Mouse (Mus musculus): ENCODE measurements around the gene Cdc42bpb. TPM values are rescaled to one million over a fixed set of nuclear protein-coding genes. Genes with fewer than 3 reads are reported as not detected.
A peak's percentile ranks its signal among the peaks of the same experiment; 100 is the strongest.

Gene Cdc42bpb
- polyA plus RNA-seq, 2 experiments = 5.3 to 22.5 TPM

DNA sequence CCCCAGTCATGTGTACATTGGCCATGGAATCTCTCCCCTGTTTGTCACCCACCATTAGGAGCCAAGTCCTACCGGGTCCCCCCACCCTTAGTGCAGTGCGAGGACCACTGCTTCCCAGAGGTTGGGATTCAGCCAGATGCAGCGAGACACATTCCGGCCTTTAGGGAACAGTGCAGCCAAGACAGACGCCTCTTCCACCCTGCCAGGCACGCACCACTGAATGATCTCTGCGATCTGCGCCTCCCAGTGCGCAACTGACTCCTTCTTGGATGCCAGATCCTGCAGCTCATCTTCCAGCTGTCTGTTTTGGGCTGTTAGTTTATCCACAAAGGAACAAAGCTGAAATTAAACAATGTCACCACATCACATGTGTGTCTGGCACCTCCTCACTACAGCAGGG lies 59.8 kb downstream of the Cdc42bpb start:
- no peak for TF ChIP-seq CTCF (IDR thresholded peaks at IDR 0.05; ENCODE audit: low read depth)
- no peak for TF ChIP-seq EP300 (IDR thresholded peaks at IDR 0.05; ENCODE audit: low read depth)
- Histone ChIP-seq H3K36me3 (replicated peaks; ENCODE audit: control insufficient read depth, insufficient read depth, low read depth) (no peaks in the 10 kb centered on the region; the same call in 1 of the 2 replicates), H3K4me2 (ENCODE audit: low read depth) (no peak overlapping the region), H3K9me3 (ENCODE audit: control insufficient read depth, low read length) (no peaks in the 10 kb centered on the region), H3K4me3 (ENCODE audit: insufficient read depth in 1 of 2, low read depth in 2 of 2, low read length in 2 of 2) (no peak overlapping the region), H3K4me1 (replicated peaks; ENCODE audit: control insufficient read depth in 2 of 2, insufficient read depth in 2 of 2, low read length in 1 of 2) (no peaks in the 10 kb centered on the region), H3K9ac (replicated peaks) (no peak overlapping the region), H3K27ac (no peak overlapping the region), H3K27me3 (ENCODE audit: control insufficient read depth, insufficient read depth, low read length) (no peaks in the 10 kb centered on the region)
- WGBS (ENCODE audit: insufficient replicate concordance) = 85% methylated on average over 9 of the region's 9 CpGs
- DNase-seq (ENCODE audit: low read depth in 3 of 3, low spot score in 3 of 3) (no peak), ATAC-seq (ENCODE audit: insufficient read depth) (no peak)

DNA sequence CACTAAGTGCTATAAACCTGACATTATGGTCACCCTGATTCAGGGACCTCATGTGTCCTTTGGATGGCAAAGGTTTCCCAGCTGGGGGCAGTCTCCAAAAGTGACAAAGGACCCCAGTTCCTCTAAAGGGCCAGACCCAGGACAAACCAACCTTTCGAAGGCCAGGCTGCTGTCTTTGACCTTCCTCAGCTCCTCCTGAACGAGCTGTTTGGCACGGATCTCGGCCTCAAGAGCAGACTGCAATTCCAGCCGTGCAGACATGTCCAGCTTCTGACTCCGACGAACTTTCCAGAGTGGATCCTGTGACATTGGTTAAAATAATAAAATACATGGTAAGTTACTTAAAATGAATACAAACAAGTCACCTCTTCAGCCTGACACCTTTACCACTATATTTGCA lies 63.2 kb downstream of the Cdc42bpb start:
- no peak overlapping the region for H3K4me3 ChIP-seq (ENCODE audit: insufficient read depth in 1 of 2, low read depth in 2 of 2, low read length in 2 of 2)
- no peaks in the 10 kb centered on the region; the same call in 1 of the 2 replicates for H3K36me3 ChIP-seq (replicated peaks; ENCODE audit: control insufficient read depth, insufficient read depth, low read depth)
- H3K9ac ChIP-seq (replicated peaks) = no peak overlapping the region
- 78% methylated on average over 7 of the region's 7 CpGs for WGBS (ENCODE audit: insufficient replicate concordance)
- TF ChIP-seq EP300 (IDR thresholded peaks at IDR 0.05; ENCODE audit: low read depth) (no peak), CTCF (IDR thresholded peaks at IDR 0.05; ENCODE audit: low read depth) (no peak)
- H3K9me3 ChIP-seq (ENCODE audit: control insufficient read depth, low read length) = no peaks in the 10 kb centered on the region
- no peaks in the 10 kb centered on the region for H3K27me3 ChIP-seq (ENCODE audit: control insufficient read depth, insufficient read depth, low read length)
- no peak for ATAC-seq (ENCODE audit: insufficient read depth)
- no peak overlapping the region for H3K27ac ChIP-seq
- no peak overlapping the region for H3K4me2 ChIP-seq (ENCODE audit: low read depth)
- no peak for DNase-seq (ENCODE audit: low read depth in 3 of 3, low spot score in 3 of 3)
- peaks cover 0 to 12% of the 10 kb centered on the region in 2 experiments; a peak in 2 of 4 replicates for H3K4me1 ChIP-seq (replicated peaks; ENCODE audit: control insufficient read depth in 2 of 2, insufficient read depth in 2 of 2, low read length in 1 of 2)

DNA sequence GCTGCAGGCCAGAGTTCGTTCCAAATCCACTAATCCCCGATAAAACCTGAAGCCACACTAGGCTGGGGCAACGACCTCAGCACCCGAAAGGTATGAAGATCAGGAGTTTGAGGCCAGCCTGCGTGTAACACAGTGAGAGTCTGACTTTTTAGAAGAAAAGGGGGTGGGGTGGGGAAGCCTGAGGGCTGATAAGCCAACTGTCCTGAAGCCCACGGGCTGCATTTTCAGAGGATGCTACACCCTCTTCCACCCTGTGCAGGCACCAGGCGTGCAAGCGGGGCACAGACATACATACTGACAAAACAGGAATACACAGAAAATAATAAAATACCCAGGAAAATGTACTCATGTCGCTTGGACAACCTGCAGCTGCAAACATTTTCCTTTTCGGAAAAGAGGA lies 65.7 kb downstream of the Cdc42bpb start:
- TF ChIP-seq EP300 (IDR thresholded peaks at IDR 0.05; ENCODE audit: low read depth) (no peak), CTCF (IDR thresholded peaks at IDR 0.05; ENCODE audit: low read depth) (no peak)
- ATAC-seq (ENCODE audit: insufficient read depth) = peak; percentile 45; the same call in 1 of the 2 replicates

DNA sequence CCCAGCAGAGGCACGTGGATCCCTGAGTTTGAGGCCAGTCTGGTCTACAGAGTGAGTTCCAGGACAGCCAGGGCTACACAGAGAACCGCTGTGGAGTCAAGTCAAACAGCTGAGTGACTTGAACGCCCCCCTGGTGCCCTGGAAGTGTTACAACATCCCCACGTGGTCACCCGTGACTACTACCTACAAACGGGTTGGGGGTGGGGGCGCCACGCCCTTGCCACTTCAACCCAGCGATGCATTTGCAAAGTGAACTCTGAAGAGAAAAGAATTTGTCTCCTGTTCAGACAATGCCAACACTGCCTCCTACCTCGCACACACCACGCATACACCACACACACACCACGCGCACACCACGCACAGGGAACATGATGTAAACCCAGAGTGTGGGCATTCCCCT lies 67.6 kb downstream of the Cdc42bpb start:
- Histone ChIP-seq H3K36me3 (replicated peaks; ENCODE audit: control insufficient read depth, insufficient read depth, low read depth) (no peaks in the 10 kb centered on the region), H3K27ac (no peak overlapping the region), H3K27me3 (ENCODE audit: control insufficient read depth, insufficient read depth, low read length) (no peaks in the 10 kb centered on the region), H3K9ac (replicated peaks) (no peak overlapping the region), H3K4me1 (replicated peaks; ENCODE audit: control insufficient read depth in 2 of 2, insufficient read depth in 2 of 2, low read length in 1 of 2) (peaks cover 0 to 12% of the 10 kb centered on the region in 2 experiments; a peak in 2 of 4 replicates), H3K4me3 (ENCODE audit: insufficient read depth in 1 of 2, low read depth in 2 of 2, low read length in 2 of 2) (no peak overlapping the region), H3K4me2 (ENCODE audit: low read depth) (no peak overlapping the region), H3K9me3 (ENCODE audit: control insufficient read depth, low read length) (no peaks in the 10 kb centered on the region)
- DNase-seq (ENCODE audit: low read depth in 3 of 3, low spot score in 3 of 3) (no peak), ATAC-seq (ENCODE audit: insufficient read depth) (no peak)
- TF ChIP-seq CTCF (IDR thresholded peaks at IDR 0.05; ENCODE audit: low read depth) (no peak), EP300 (IDR thresholded peaks at IDR 0.05; ENCODE audit: low read depth) (no peak)
- 62% methylated on average over 14 of the region's 14 CpGs for WGBS (ENCODE audit: insufficient replicate concordance)

More for the DNA sequence above, 65.7 kb downstream of the Cdc42bpb start:
- peaks cover 0 to 12% of the 10 kb centered on the region in 2 experiments; a peak in 2 of 4 replicates for H3K4me1 ChIP-seq (replicated peaks; ENCODE audit: control insufficient read depth in 2 of 2, insufficient read depth in 2 of 2, low read length in 1 of 2)
- no peaks in the 10 kb centered on the region for H3K27me3 ChIP-seq (ENCODE audit: control insufficient read depth, insufficient read depth, low read length)
- no peaks in the 10 kb centered on the region for H3K36me3 ChIP-seq (replicated peaks; ENCODE audit: control insufficient read depth, insufficient read depth, low read depth)
- no peak overlapping the region for H3K4me2 ChIP-seq (ENCODE audit: low read depth)
- 40% methylated on average over 10 of the region's 10 CpGs for WGBS (ENCODE audit: insufficient replicate concordance)
- DNase-seq (ENCODE audit: low read depth in 3 of 3, low spot score in 3 of 3) = peak in 1 of 3 experiments; percentile 12
- no peaks in the 10 kb centered on the region for H3K9me3 ChIP-seq (ENCODE audit: control insufficient read depth, low read length)
- no peak overlapping the region for H3K9ac ChIP-seq (replicated peaks)
- no peak overlapping the region for H3K4me3 ChIP-seq (ENCODE audit: insufficient read depth in 1 of 2, low read depth in 2 of 2, low read length in 2 of 2)
- H3K27ac ChIP-seq = no peak overlapping the region

DNA sequence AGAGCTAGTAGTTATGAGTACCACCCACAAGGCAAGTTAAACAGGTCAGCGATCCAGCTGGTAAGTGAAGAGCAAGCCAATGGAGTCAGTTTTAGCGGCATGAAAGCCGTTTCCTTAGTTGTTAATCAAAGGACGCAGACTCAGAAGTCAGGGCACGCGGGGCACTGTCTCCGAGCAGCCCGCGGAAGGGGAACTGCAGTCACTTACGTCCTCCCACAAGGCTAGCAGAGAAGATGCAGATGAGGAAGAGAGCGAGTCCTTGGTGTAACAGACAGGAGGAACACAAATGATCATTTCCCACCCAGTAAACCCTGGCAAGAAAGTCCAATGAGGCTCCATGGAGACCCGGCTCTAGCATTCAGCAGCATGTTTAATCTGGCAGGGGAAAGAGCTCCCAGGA lies 68.3 kb downstream of the Cdc42bpb start:
- Histone ChIP-seq H3K4me1 (replicated peaks; ENCODE audit: control insufficient read depth in 2 of 2, insufficient read depth in 2 of 2, low read length in 1 of 2) (peaks cover 0 to 12% of the 10 kb centered on the region in 2 experiments; a peak in 2 of 4 replicates), H3K27me3 (ENCODE audit: control insufficient read depth, insufficient read depth, low read length) (no peaks in the 10 kb centered on the region), H3K27ac (no peak overlapping the region), H3K4me3 (ENCODE audit: insufficient read depth in 1 of 2, low read depth in 2 of 2, low read length in 2 of 2) (no peak overlapping the region), H3K9me3 (ENCODE audit: control insufficient read depth, low read length) (no peaks in the 10 kb centered on the region), H3K36me3 (replicated peaks; ENCODE audit: control insufficient read depth, insufficient read depth, low read depth) (no peaks in the 10 kb centered on the region), H3K9ac (replicated peaks) (no peak overlapping the region), H3K4me2 (ENCODE audit: low read depth) (no peak overlapping the region)
- TF ChIP-seq EP300 (IDR thresholded peaks at IDR 0.05; ENCODE audit: low read depth) (no peak), CTCF (IDR thresholded peaks at IDR 0.05; ENCODE audit: low read depth) (no peak)
- no peak for ATAC-seq (ENCODE audit: insufficient read depth)
- DNase-seq (ENCODE audit: low read depth in 3 of 3, low spot score in 3 of 3) = no peak
- WGBS (ENCODE audit: insufficient replicate concordance) = 50% methylated on average over 12 of the region's 12 CpGs
